Mouse (Mus musculus) embryonic facial prominence, embryonic 13.5 days (tissue): ENCODE measurements around the gene Edil3. TPM values are rescaled to one million over a fixed set of nuclear protein-coding genes. Genes with fewer than 3 reads are reported as not detected.
"Not testable (repeated sequence)": the region's sequence is repeated elsewhere in the genome, so short reads cannot be mapped to it uniquely, and the experiment has no call there.

ENCODE experiments used
- ATAC-seq: fragments of 200-750 bp; cut with Nextera tagmentation; 2 replicates; pipeline ENCODE4 v1.8.0; 2017; ENCODE audit warnings: low read depth; ENCODE audit not compliant: insufficient number of reproducible peaks, insufficient read depth, low FRiP score, low TSS enrichment
- H3K27ac ChIP-seq: fragments of 300-500 bp; sonication (generic); 2 replicates; pipeline ENCODE4 v1.5.1; 2015; ENCODE audit warnings: moderate library complexity, mild to moderate bottlenecking, inconsistent platforms
- H3K27me3 ChIP-seq: fragments of 300-500 bp; sonication (generic); 2 replicates; pipeline ENCODE4 v1.6.1; 2015; ENCODE audit warnings: mild to moderate bottlenecking, inconsistent platforms
- H3K36me3 ChIP-seq: fragments of 300-500 bp; sonication (generic); 2 replicates; pipeline ENCODE4 v1.6.1; 2015; ENCODE audit warnings: mild to moderate bottlenecking, inconsistent platforms
- H3K4me1 ChIP-seq: fragments of 300-500 bp; sonication (generic); 2 replicates; pipeline ENCODE4 v1.6.1; 2015; ENCODE audit warnings: inconsistent platforms
- H3K4me2 ChIP-seq: fragments of 300-500 bp; sonication (generic); 2 replicates; pipeline ENCODE4 v1.6.1; 2015; ENCODE audit warnings: moderate library complexity, mild to moderate bottlenecking, inconsistent platforms
- H3K4me3 ChIP-seq: fragments of 300-500 bp; sonication (generic); 2 replicates; pipeline ENCODE4 v1.5.1; 2015; ENCODE audit warnings: mild to moderate bottlenecking, inconsistent platforms
- H3K9ac ChIP-seq: fragments of 300-500 bp; sonication (generic); 2 replicates; pipeline ENCODE4 v1.6.1; 2015; ENCODE audit warnings: mild to moderate bottlenecking, inconsistent platforms
- H3K9me3 ChIP-seq: fragments of 300-500 bp; sonication (generic); 2 replicates; pipeline ENCODE4 v1.6.1; 2016; ENCODE audit warnings: inconsistent platforms
- WGBS: fragments of 180-500 bp; shearing (Covaris S2); methylation state at CpG from one replicate; pipeline ENCODE4 v1.1.7; 2015; ENCODE audit warnings: mixed read lengths; 5-methylcytosine and 5-hydroxymethylcytosine counted together
- polyA plus RNA-seq: library from polyadenylated mRNA; unstranded; fragments of >200 nt; fragmentation: Nextera tagmentation; extraction: Ambion mirVana; gene quantifications from 2 replicates; pipeline ENCODE4 v1.2.1, GENCODE M21; 2015

The Edil3 gene
- polyA plus RNA-seq, 1 experiment from 2014 or later = 20.1 TPM

GRCm38 (mm10) chr13:89007696-89008427 lies 186.6 kb downstream of the Edil3 start:
- H3K4me2 ChIP-seq = no peak overlapping the region
- no peak overlapping the region for H3K4me3 ChIP-seq
- WGBS = 76% methylated on average over 4 of the region's 4 CpGs
- H3K9me3 ChIP-seq = no peaks in the 10 kb centered on the region
- H3K36me3 ChIP-seq = no peaks in the 10 kb centered on the region
- no peaks in the 10 kb centered on the region for H3K4me1 ChIP-seq
- no peak overlapping the region for H3K27ac ChIP-seq
- no peak overlapping the region for H3K9ac ChIP-seq
- H3K27me3 ChIP-seq = no peaks in the 10 kb centered on the region
- no peak for ATAC-seq

GRCm38 (mm10) chr13:89012500-89012899 lies 191.2 kb downstream of the Edil3 start:
- H3K4me1 ChIP-seq = no peaks in the 10 kb centered on the region
- H3K4me2 ChIP-seq = no peak overlapping the region
- no peak for ATAC-seq
- no peaks in the 10 kb centered on the region for H3K27me3 ChIP-seq
- H3K9ac ChIP-seq = no peak overlapping the region
- no peaks in the 10 kb centered on the region for H3K36me3 ChIP-seq
- H3K9me3 ChIP-seq = no peaks in the 10 kb centered on the region
- H3K27ac ChIP-seq = no peak overlapping the region
- H3K4me3 ChIP-seq = no peak overlapping the region

- no peak for ATAC-seq
- Histone ChIP-seq H3K4me3 (no peak overlapping the region), H3K4me2 (no peak overlapping the region), H3K4me1 (no peaks in the 10 kb centered on the region), H3K9ac (no peak overlapping the region), H3K9me3 (0 out of 2 replicates have a peak, but pooled peaks cover 2% of the 10 kb centered on the region), H3K27ac (no peak overlapping the region), H3K36me3 (no peaks in the 10 kb centered on the region), H3K27me3 (no peaks in the 10 kb centered on the region)
- WGBS = 49% methylated on average over 3 of the region's 3 CpGs
Observed at GRCm38 (mm10) chr13:89029817-89030539, 208.7 kb downstream of the Edil3 start.

GRCm38 (mm10) chr13:89035711-89036110 lies 214.4 kb downstream of the Edil3 start:
- Histone ChIP-seq H3K27ac (no peak overlapping the region), H3K4me2 (no peak overlapping the region), H3K36me3 (no peaks in the 10 kb centered on the region), H3K27me3 (no peaks in the 10 kb centered on the region), H3K4me1 (no peaks in the 10 kb centered on the region), H3K9me3 (no peaks in the 10 kb centered on the region), H3K9ac (no peak overlapping the region), H3K4me3 (no peak overlapping the region)
- no peak for ATAC-seq
- 35% methylated on average over 2 of the region's 2 CpGs for WGBS

- no peaks in the 10 kb centered on the region for H3K4me1 ChIP-seq
- no peak overlapping the region for H3K4me2 ChIP-seq
- no peak overlapping the region for H3K4me3 ChIP-seq
- H3K9me3 ChIP-seq = no peaks in the 10 kb centered on the region
- no peak overlapping the region for H3K9ac ChIP-seq
- H3K27me3 ChIP-seq = no peaks in the 10 kb centered on the region
- 92% methylated on average over 1 of the region's 1 CpGs for WGBS
- no peak overlapping the region for H3K27ac ChIP-seq
- H3K36me3 ChIP-seq = no peaks in the 10 kb centered on the region
- ATAC-seq = no peak
Observed at GRCm38 (mm10) chr13:89041495-89041894, 220.2 kb downstream of the Edil3 start.

GRCm38 (mm10) chr13:89070132-89070531 lies 248.9 kb downstream of the Edil3 start:
- not testable (repeated sequence) for ATAC-seq, H3K36me3 ChIP-seq, H3K27ac ChIP-seq, H3K4me1 ChIP-seq, H3K9ac ChIP-seq, H3K27me3 ChIP-seq, H3K4me2 ChIP-seq, H3K9me3 ChIP-seq, H3K4me3 ChIP-seq

- Histone ChIP-seq H3K9me3 (no peaks in the 10 kb centered on the region), H3K27ac (no peak overlapping the region), H3K9ac (no peak overlapping the region), H3K36me3 (no peaks in the 10 kb centered on the region), H3K4me2 (no peak overlapping the region), H3K4me1 (no peaks in the 10 kb centered on the region), H3K4me3 (no peak overlapping the region), H3K27me3 (no peaks in the 10 kb centered on the region)
- WGBS = 86% methylated on average over 1 of the region's 1 CpGs
- ATAC-seq = no peak
Observed at GRCm38 (mm10) chr13:89076212-89076611, 254.9 kb downstream of the Edil3 start.

- H3K27me3 ChIP-seq = no peaks in the 10 kb centered on the region
- ATAC-seq = no peak
- no peak overlapping the region for H3K4me3 ChIP-seq
- H3K36me3 ChIP-seq = no peaks in the 10 kb centered on the region
- no peak overlapping the region for H3K9ac ChIP-seq
- no peaks in the 10 kb centered on the region for H3K9me3 ChIP-seq
- no peak overlapping the region for H3K27ac ChIP-seq
- H3K4me1 ChIP-seq = no peaks in the 10 kb centered on the region
- WGBS = 67% methylated on average over 1 of the region's 1 CpGs
- H3K4me2 ChIP-seq = no peak overlapping the region
Observed at GRCm38 (mm10) chr13:89105889-89106288, 284.6 kb downstream of the Edil3 start.

- H3K36me3 ChIP-seq = no peaks in the 10 kb centered on the region
- WGBS = 42% methylated on average over 2 of the region's 2 CpGs
- no peak overlapping the region for H3K4me2 ChIP-seq
- H3K4me1 ChIP-seq = no peaks in the 10 kb centered on the region
- no peaks in the 10 kb centered on the region for H3K9me3 ChIP-seq
- H3K9ac ChIP-seq = no peak overlapping the region
- no peak overlapping the region for H3K27ac ChIP-seq
- no peaks in the 10 kb centered on the region for H3K27me3 ChIP-seq
- no peak for ATAC-seq
- no peak overlapping the region for H3K4me3 ChIP-seq
Observed at GRCm38 (mm10) chr13:89117551-89117950, 296.3 kb downstream of the Edil3 start.

GRCm38 (mm10) chr13:89119809-89120208 lies 298.5 kb downstream of the Edil3 start:
- no peaks in the 10 kb centered on the region for H3K4me1 ChIP-seq
- 69% methylated on average over 8 of the region's 8 CpGs for WGBS
- H3K36me3 ChIP-seq = no peaks in the 10 kb centered on the region
- H3K27ac ChIP-seq = no peak overlapping the region
- H3K9ac ChIP-seq = no peak overlapping the region
- H3K27me3 ChIP-seq = no peaks in the 10 kb centered on the region
- no peaks in the 10 kb centered on the region for H3K9me3 ChIP-seq
- H3K4me3 ChIP-seq = no peak overlapping the region
- H3K4me2 ChIP-seq = no peak overlapping the region
- no peak for ATAC-seq

- Histone ChIP-seq H3K27me3 (no peaks in the 10 kb centered on the region), H3K36me3 (no peaks in the 10 kb centered on the region), H3K4me1 (no peaks in the 10 kb centered on the region), H3K9ac (no peak overlapping the region), H3K27ac (no peak overlapping the region), H3K9me3 (no peaks in the 10 kb centered on the region), H3K4me2 (no peak overlapping the region), H3K4me3 (no peak overlapping the region)
- no peak for ATAC-seq
- 73% methylated on average over 6 of the region's 6 CpGs for WGBS
Observed at GRCm38 (mm10) chr13:89122511-89123253, 301.4 kb downstream of the Edil3 start.

- Histone ChIP-seq H3K36me3 (no peaks in the 10 kb centered on the region), H3K4me3 (no peak overlapping the region), H3K9ac (no peak overlapping the region), H3K4me1 (no peaks in the 10 kb centered on the region), H3K4me2 (no peak overlapping the region), H3K27me3 (no peaks in the 10 kb centered on the region), H3K27ac (no peak overlapping the region), H3K9me3 (no peaks in the 10 kb centered on the region)
- WGBS = 88% methylated on average over 5 of the region's 5 CpGs
- no peak for ATAC-seq
Observed at GRCm38 (mm10) chr13:89123396-89123795, 302.1 kb downstream of the Edil3 start.
